Mouse (Mus musculus) testis, adult 2 months (tissue): ENCODE data around the gene Srebf2. TPM values are rescaled to one million over a fixed set of nuclear protein-coding genes. Genes with fewer than 3 reads are reported as not detected.

ENCODE experiments used
- H3K27ac ChIP-seq: fragments of 200-500 bp; 2 replicates; pipeline ENCODE4 v1.5.1; 2012; ENCODE audit warnings: low read depth, low read length; ENCODE audit not compliant: control insufficient read depth, insufficient read depth
- H3K27me3 ChIP-seq: fragments of 200-500 bp; 2 replicates; pipeline ENCODE4 v1.6.1; 2012; ENCODE audit warnings: mild to moderate bottlenecking, low read length, moderate library complexity; ENCODE audit not compliant: control insufficient read depth, insufficient read depth
- H3K36me3 ChIP-seq: fragments of 200-500 bp; 2 replicates; pipeline ENCODE4 v1.6.1; 2012; ENCODE audit warnings: mild to moderate bottlenecking, low read length; ENCODE audit not compliant: control insufficient read depth, insufficient read depth
- H3K4me1 ChIP-seq: fragments of 200-500 bp; 2 replicates; pipeline ENCODE4 v1.6.1; 2012; ENCODE audit warnings: low read length; ENCODE audit not compliant: control insufficient read depth, insufficient read depth
- H3K4me3 ChIP-seq: fragments of 200-500 bp; 2 replicates; pipeline ENCODE4 v1.5.1; 2012; ENCODE audit warnings: low read depth, mild to moderate bottlenecking, low read length, moderate library complexity, mixed read lengths; ENCODE audit not compliant: control insufficient read depth
- CTCF ChIP-seq: fragments of 200-500 bp; IDR thresholded peaks from 2 replicates; pipeline ENCODE4 v1.5.1; 2012; ENCODE audit warnings: low read depth, mild to moderate bottlenecking, inconsistent platforms, low read length, moderate library complexity; ENCODE audit not compliant: control insufficient read depth, insufficient read depth, insufficient replicate concordance
- POLR2A ChIP-seq: fragments of 200-500 bp; IDR thresholded peaks from 2 replicates; pipeline ENCODE4 v1.6.1; 2012; ENCODE audit warnings: low read depth, mild to moderate bottlenecking, inconsistent platforms, low read length, moderate library complexity; ENCODE audit not compliant: control insufficient read depth
- polyA plus RNA-seq: library from polyadenylated mRNA; depleted of rRNA; stranded (reverse); fragments of >200 nt; gene quantifications from 2 replicates; pipeline ENCODE4 v1.2.3, GENCODE M21; 2012

Gene Srebf2
- polyA plus RNA-seq, 1 experiment, result 36.2 TPM

DNA sequence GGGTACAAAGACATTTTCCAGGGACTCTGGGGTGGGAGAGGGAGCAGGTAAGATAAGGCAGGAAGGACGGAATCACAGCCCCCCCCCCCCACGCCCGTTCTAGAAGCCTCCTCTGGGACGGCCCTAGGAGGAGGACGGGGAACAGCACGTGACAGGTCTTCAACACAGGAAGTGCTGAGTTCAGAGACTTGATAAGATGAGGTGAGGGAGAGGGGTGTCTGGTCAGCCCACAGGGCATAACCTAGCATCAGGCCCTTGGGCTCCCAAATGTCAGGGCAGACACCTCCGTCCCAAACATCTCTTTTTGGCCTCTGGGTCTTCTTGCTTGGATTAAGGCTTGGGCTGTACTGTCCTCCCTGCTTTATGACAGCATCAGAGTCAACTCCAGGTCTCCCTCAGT lies 76.3 kb downstream of the Srebf2 start:
- Histone ChIP-seq H3K36me3 (no peaks in the 10 kb centered on the region), H3K4me3 (peak overlapping the region; percentile 63), H3K27me3 (no peaks in the 10 kb centered on the region; the same call in 1 of the 2 replicates), H3K4me1 (peaks cover 6% of the 10 kb centered on the region), H3K27ac (no peak overlapping the region)
- TF ChIP-seq POLR2A (no peak), CTCF (no peak)

GRCm38 (mm10) chr15:82223657-82224601 lies 76.9 kb downstream of the Srebf2 start, which contains the start of gene Tnfrsf13c:
Tnfrsf13c (minus strand) TSS chr15:82224369.
- Histone ChIP-seq H3K27ac (no peak within 1 kb of the TSS), H3K27me3 (no peaks in the 10 kb centered on the region; the same call in 1 of the 2 replicates)

GRCm38 (mm10) chr15:82224602-82225215 lies 77.7 kb downstream of the Srebf2 start:
- Histone ChIP-seq H3K27me3 (no peaks in the 10 kb centered on the region; the same call in 1 of the 2 replicates), H3K4me1 (peaks cover 6% of the 10 kb centered on the region), H3K27ac (no peak overlapping the region), H3K36me3 (no peaks in the 10 kb centered on the region), H3K4me3 (peak overlapping the region; percentile 86)
- TF ChIP-seq CTCF, result no peak

More at GRCm38 (mm10) chr15:82223657-82224601, 76.9 kb downstream of the Srebf2 start, which contains the start of gene Tnfrsf13c:
- H3K4me3 ChIP-seq, result peak within 1 kb of the TSS; percentile 86
- H3K4me1 ChIP-seq, result peaks cover 6% of the 10 kb centered on the region
- H3K36me3 ChIP-seq, result no peaks in the 10 kb centered on the region
- TF ChIP-seq CTCF (no peak), POLR2A (no peak)

GRCm38 (mm10) chr15:82225769-82226168 lies 78.8 kb downstream of the Srebf2 start:
- Histone ChIP-seq H3K4me1 (peaks cover 6% of the 10 kb centered on the region), H3K27me3 (no peaks in the 10 kb centered on the region; the same call in 1 of the 2 replicates), H3K4me3 (no peak overlapping the region), H3K27ac (no peak overlapping the region), H3K36me3 (no peaks in the 10 kb centered on the region)
- TF ChIP-seq POLR2A, result no peak
- TF ChIP-seq CTCF, result no peak

DNA sequence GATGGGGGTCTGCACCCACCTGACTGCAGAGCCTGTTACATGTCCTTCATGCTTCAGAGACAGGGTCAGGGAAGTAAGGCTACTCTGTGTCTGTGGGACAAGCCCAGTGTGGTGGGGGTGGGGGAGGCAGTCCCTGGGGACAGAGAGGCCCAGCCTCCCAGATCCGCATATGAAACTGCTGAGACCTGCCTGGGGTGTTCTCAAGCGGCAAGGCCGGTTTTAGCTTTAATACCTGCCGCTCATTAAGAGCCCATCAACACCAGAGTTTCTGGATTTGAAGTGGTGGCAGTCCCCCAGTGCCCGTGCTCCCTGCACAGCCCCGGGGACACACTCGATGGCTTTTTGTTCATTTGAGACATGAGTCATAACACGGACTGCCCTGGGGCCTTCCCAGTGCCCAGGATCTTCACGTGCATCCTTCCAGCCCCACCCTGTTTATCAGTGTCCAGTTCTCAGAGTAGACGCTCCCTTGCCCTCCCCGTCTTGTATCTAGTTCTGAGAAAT lies 82.6 kb downstream of the Srebf2 start:
- H3K27ac ChIP-seq, result no peak overlapping the region
- TF ChIP-seq POLR2A, result no peak
- TF ChIP-seq CTCF, result no peak
- no peaks in the 10 kb centered on the region for H3K27me3 ChIP-seq
- no peaks in the 10 kb centered on the region for H3K36me3 ChIP-seq
- no peak overlapping the region for H3K4me3 ChIP-seq
- no peaks in the 10 kb centered on the region for H3K4me1 ChIP-seq

- no peak overlapping the region for H3K4me3 ChIP-seq
- no peaks in the 10 kb centered on the region for H3K4me1 ChIP-seq
- no peak for TF ChIP-seq POLR2A
- TF ChIP-seq CTCF, result no peak
- H3K27me3 ChIP-seq, result no peaks in the 10 kb centered on the region
- no peaks in the 10 kb centered on the region for H3K36me3 ChIP-seq
- H3K27ac ChIP-seq, result no peak overlapping the region
Observed at GRCm38 (mm10) chr15:82230098-82230611, 83.2 kb downstream of the Srebf2 start.

DNA sequence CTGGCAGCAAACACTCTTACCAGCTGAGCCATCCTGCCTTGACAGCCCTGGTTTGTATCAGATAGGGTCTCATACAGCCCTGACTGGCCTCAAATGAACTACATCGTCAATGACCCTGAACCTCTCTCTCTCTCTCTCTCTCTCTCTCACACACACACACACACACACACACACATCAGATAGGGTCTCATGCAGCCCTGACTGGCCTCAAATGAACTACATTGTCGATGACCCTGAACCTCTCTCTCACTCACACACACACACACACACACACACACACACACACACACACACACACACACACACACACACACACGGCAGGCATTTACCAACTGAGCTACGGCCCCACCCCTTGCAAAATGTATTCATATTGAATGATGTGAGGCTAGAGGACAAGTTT lies 84.1 kb downstream of the Srebf2 start:
- Histone ChIP-seq H3K4me1 (no peaks in the 10 kb centered on the region), H3K27me3 (no peaks in the 10 kb centered on the region), H3K36me3 (no peaks in the 10 kb centered on the region), H3K27ac (no peak overlapping the region), H3K4me3 (no peak overlapping the region)
- TF ChIP-seq POLR2A (no peak), CTCF (no peak)
